Mouse (Mus musculus) small intestine, adult 10 weeks (tissue): ENCODE data around the gene Olfr649. TPM values are rescaled to one million over a fixed set of nuclear protein-coding genes. Genes with fewer than 3 reads are reported as not detected.

Experiments used
- polyA plus RNA-seq: library from polyadenylated mRNA; stranded (reverse); fragments of 350-450 nt; fragmentation: Illumina TruSeq; extraction: RNeasy Lipid Tissue Mini Kit (QIAGEN cat#74804); gene quantifications from one replicate; pipeline ENCODE4 v1.2.3, GENCODE M21; 2014; ENCODE audit warnings: low replicate concordance

Gene Olfr649
- polyA plus RNA-seq = not detected

GRCm38 (mm10) chr7:104195885-104196284 is at the start of gene Olfr649:
Olfr649 (minus strand) TSS chr7:104195985.

GRCm38 (mm10) chr7:104244287-104245181 is 48.7 kb upstream of the Olfr649 start, which contains the start of gene Trim34a:
Trim34a (plus strand) TSS chr7:104244457.

GRCm38 (mm10) chr7:104218701-104219569 is 23.1 kb upstream of the Olfr649 start, which contains the start of gene Trim6:
Trim6 (plus strand) TSS chr7:104218793.

GRCm38 (mm10) chr7:104183292-104183691 is 12.5 kb downstream of the Olfr649 start, which contains the start of gene Olfr648:
Olfr648 (minus strand) TSS chr7:104183392.

GRCm38 (mm10) chr7:104150456-104150855 is 45.3 kb downstream of the Olfr649 start, which contains the start of gene Ubqlnl:
Ubqlnl (minus strand) TSS chr7:104150556.

GRCm38 (mm10) chr7:104143179-104143578 is 52.6 kb downstream of the Olfr649 start, which contains the start of gene Ubqln3:
Ubqln3 (minus strand) TSS chr7:104143279.

Other genes with a start within 250 kb of the Olfr649 start
- gene Olfr635, start 224.8 kb downstream of the Olfr649 start, polyA plus RNA-seq = not detected
- not detected for gene Olfr638, start 197.2 kb downstream of the Olfr649 start, polyA plus RNA-seq
- gene Olfr639, start 178.7 kb downstream of the Olfr649 start, polyA plus RNA-seq = not detected
- gene Olfr640, start 170.4 kb downstream of the Olfr649 start, polyA plus RNA-seq = not detected
- gene Olfr641, start 160.5 kb downstream of the Olfr649 start, polyA plus RNA-seq = not detected
- not detected for gene Olfr642, start 143.3 kb downstream of the Olfr649 start, polyA plus RNA-seq
- gene 4930516K23Rik, start 134.5 kb downstream of the Olfr649 start, polyA plus RNA-seq = not detected
- not detected for gene Olfr644, start 124.1 kb downstream of the Olfr649 start, polyA plus RNA-seq
- gene Olfr645, start 110.5 kb downstream of the Olfr649 start, polyA plus RNA-seq = not detected
- gene Olfr646, start 91.1 kb downstream of the Olfr649 start, polyA plus RNA-seq = not detected
- gene Ubqln5, start 66.2 kb downstream of the Olfr649 start, polyA plus RNA-seq = not detected
- gene Olfr643, start 58.6 kb downstream of the Olfr649 start, polyA plus RNA-seq = not detected
- not detected for gene Ubqln3, start 52.7 kb downstream of the Olfr649 start, polyA plus RNA-seq
- gene Ubqlnl, start 45.4 kb downstream of the Olfr649 start, polyA plus RNA-seq = not detected
- gene Olfm5, start 31.2 kb downstream of the Olfr649 start, polyA plus RNA-seq = not detected
- 0.19 TPM for gene Olfr648, start 12.6 kb downstream of the Olfr649 start, polyA plus RNA-seq
- gene Trim6, start 22.8 kb upstream of the Olfr649 start, polyA plus RNA-seq = 2.7 TPM
- 39.9 TPM for gene Trim34a, start 48.5 kb upstream of the Olfr649 start, polyA plus RNA-seq
- gene Trim5, start 92.1 kb upstream of the Olfr649 start, polyA plus RNA-seq = 27.1 TPM
- gene Trim12a, start 119.5 kb upstream of the Olfr649 start, polyA plus RNA-seq = 70.7 TPM
- gene Trim34b, start 133.5 kb upstream of the Olfr649 start, polyA plus RNA-seq = not detected
- gene Trim12c, start 157.4 kb upstream of the Olfr649 start, polyA plus RNA-seq = 86.4 TPM
- 1.3 TPM for gene Trim30b, start 173.9 kb upstream of the Olfr649 start, polyA plus RNA-seq
- gene Trim30c, start 204.9 kb upstream of the Olfr649 start, polyA plus RNA-seq = 1.4 TPM